Mouse (Mus musculus): ENCODE measurements around the gene Eif4a3. TPM values are rescaled to one million over a fixed set of nuclear protein-coding genes. Genes with fewer than 3 reads are reported as not detected.
"Not testable (repeated sequence)": the region's sequence is repeated elsewhere in the genome, so short reads cannot be mapped to it uniquely, and the experiment has no call there.

The Eif4a3 gene
- polyA plus RNA-seq, 1 experiment from 2014 or later, result 266 TPM

- Histone ChIP-seq H3K4me2 (peak overlapping the region; percentile 42), H3K4me1 (no peaks in the 10 kb centered on the region), H3K4me3 (peak overlapping the region; percentile 26), H3K27ac (peak overlapping the region; percentile 71), H3K36me3 (replicated peaks) (no peaks in the 10 kb centered on the region), H3K9me3 (no peaks in the 10 kb centered on the region), H3K9ac (no peak overlapping the region), H3K27me3 (replicated peaks) (no peaks in the 10 kb centered on the region)
- peak; percentile 62 for ATAC-seq (replicated peaks)
- 66% methylated on average over 23 of the region's 23 CpGs for WGBS
Observed at GRCm38 (mm10) chr11:119258572-119259322, 41.1 kb downstream of the Eif4a3 start.

DNA sequence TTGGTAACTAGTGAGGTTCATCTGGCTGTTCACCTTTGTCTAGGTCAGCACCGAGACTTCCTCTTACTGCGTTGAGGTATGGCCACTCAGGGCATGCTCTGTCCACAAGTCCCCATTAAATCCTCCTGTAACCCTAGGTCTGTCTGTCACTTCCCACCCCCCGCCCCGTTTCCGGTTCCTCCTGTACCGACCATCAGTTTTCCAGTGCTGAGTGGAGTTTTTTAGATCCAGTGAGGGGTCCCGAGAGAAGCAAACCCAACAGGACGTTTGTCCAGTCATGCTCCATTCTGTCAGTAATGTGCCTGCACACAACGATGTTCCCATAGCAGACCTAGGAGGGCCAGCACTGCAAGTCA, 41.7 kb downstream of the Eif4a3 start:
- H3K4me2 ChIP-seq, result peak overlapping the region; percentile 42
- H3K4me1 ChIP-seq, result peaks cover 4% of the 10 kb centered on the region
- H3K27me3 ChIP-seq (replicated peaks), result no peaks in the 10 kb centered on the region
- no peak overlapping the region for H3K9ac ChIP-seq
- 64% methylated on average over 9 of the region's 9 CpGs for WGBS
- H3K36me3 ChIP-seq (replicated peaks), result no peaks in the 10 kb centered on the region
- H3K9me3 ChIP-seq, result no peaks in the 10 kb centered on the region
- ATAC-seq (replicated peaks), result no peak; the same call in 1 of the 2 replicates
- peak overlapping the region; percentile 26 for H3K4me3 ChIP-seq
- peak overlapping the region; percentile 71 for H3K27ac ChIP-seq

DNA sequence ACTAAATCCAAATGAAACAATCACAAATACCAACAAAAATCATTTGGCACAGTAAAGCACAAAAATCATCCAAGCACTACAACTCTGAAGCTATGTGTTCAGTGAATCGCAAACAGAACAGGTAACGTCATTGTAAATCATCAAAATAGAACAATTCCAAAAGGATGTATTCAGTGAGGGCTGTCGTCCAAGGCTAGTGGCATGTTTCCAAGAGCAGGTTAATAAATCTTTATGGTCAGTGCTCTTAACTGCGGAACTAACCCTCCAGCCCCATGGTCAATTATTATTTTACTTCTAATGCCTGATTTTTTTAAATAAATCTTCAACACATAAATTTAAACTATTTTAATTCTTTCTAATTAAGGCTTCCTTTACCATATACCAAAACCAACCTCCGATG, 43.3 kb downstream of the Eif4a3 start:
- not testable (repeated sequence) for H3K4me2 ChIP-seq; H3K4me3 ChIP-seq; H3K27ac ChIP-seq; H3K27me3 ChIP-seq (replicated peaks); H3K9ac ChIP-seq; ATAC-seq (replicated peaks); H3K9me3 ChIP-seq; H3K36me3 ChIP-seq (replicated peaks)
- WGBS, result 88% methylated on average over 5 of the region's 5 CpGs
- H3K4me1 ChIP-seq, result peaks cover 20% of the 10 kb centered on the region

GRCm38 (mm10) chr11:119252854-119253541, 46.9 kb downstream of the Eif4a3 start:
- Histone ChIP-seq H3K4me3 (peak overlapping the region; percentile 28), H3K36me3 (replicated peaks) (no peaks in the 10 kb centered on the region), H3K9me3 (no peaks in the 10 kb centered on the region), H3K4me2 (peak overlapping the region; percentile 48), H3K27ac (peak overlapping the region; percentile 56), H3K4me1 (peaks cover 20% of the 10 kb centered on the region), H3K27me3 (replicated peaks) (no peaks in the 10 kb centered on the region), H3K9ac (0 out of 2 replicates have a peak overlapping the region, but pooled peaks have one; percentile 21)
- peak; percentile 82 for ATAC-seq (replicated peaks)
- WGBS, result 8% methylated on average over 22 of the region's 22 CpGs

- peaks cover 20% of the 10 kb centered on the region for H3K4me1 ChIP-seq
- no peaks in the 10 kb centered on the region for H3K27me3 ChIP-seq (replicated peaks)
- 74% methylated on average over 17 of the region's 17 CpGs for WGBS
- no peaks in the 10 kb centered on the region for H3K9me3 ChIP-seq
- no peak overlapping the region for H3K4me3 ChIP-seq
- no peak overlapping the region for H3K9ac ChIP-seq
- no peak overlapping the region for H3K4me2 ChIP-seq
- no peak overlapping the region for H3K27ac ChIP-seq
- no peaks in the 10 kb centered on the region for H3K36me3 ChIP-seq (replicated peaks)
- no peak for ATAC-seq (replicated peaks)
Observed at GRCm38 (mm10) chr11:119250998-119251397, 48.9 kb downstream of the Eif4a3 start.

- H3K9me3 ChIP-seq, result no peaks in the 10 kb centered on the region
- no peak for ATAC-seq (replicated peaks)
- no peak overlapping the region for H3K27ac ChIP-seq
- no peaks in the 10 kb centered on the region for H3K36me3 ChIP-seq (replicated peaks)
- no peak overlapping the region for H3K9ac ChIP-seq
- WGBS, result 32% methylated on average over 6 of the region's 6 CpGs
- H3K4me1 ChIP-seq, result peaks cover 20% of the 10 kb centered on the region
- no peaks in the 10 kb centered on the region for H3K27me3 ChIP-seq (replicated peaks)
- H3K4me2 ChIP-seq, result no peak overlapping the region
- no peak overlapping the region for H3K4me3 ChIP-seq
Observed at GRCm38 (mm10) chr11:119249011-119249410, 50.9 kb downstream of the Eif4a3 start.

DNA sequence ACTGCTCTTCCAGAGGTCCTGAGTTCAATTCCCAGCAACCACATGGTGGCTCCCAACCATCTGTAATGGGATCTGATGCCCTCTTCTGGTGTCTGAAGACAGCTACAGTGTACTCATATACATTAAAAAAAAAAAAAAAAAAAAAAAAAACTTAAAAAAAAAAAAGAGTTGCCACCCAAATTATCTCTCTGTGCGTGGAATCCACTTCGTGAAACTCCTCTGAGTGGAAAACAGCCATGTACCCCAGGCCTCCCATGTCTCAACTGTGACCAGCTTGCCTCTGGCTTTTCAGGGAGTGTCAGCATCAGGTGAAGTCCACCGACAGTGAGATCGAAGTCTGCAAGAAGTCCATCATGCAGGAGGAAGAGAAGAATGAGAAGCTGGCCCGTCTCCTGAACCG, 54.3 kb downstream of the Eif4a3 start:
- not testable (repeated sequence) for H3K36me3 ChIP-seq (replicated peaks); H3K9me3 ChIP-seq; H3K9ac ChIP-seq; H3K4me1 ChIP-seq; H3K4me3 ChIP-seq; H3K27ac ChIP-seq; ATAC-seq (replicated peaks); H3K4me2 ChIP-seq; H3K27me3 ChIP-seq (replicated peaks)
- WGBS, result 93% methylated on average over 6 of the region's 6 CpGs

GRCm38 (mm10) chr11:119239480-119239879, 60.4 kb downstream of the Eif4a3 start:
- no peak for ATAC-seq (replicated peaks)
- Histone ChIP-seq H3K27ac (no peak overlapping the region), H3K4me2 (no peak overlapping the region), H3K4me1 (peaks cover 6% of the 10 kb centered on the region; the same call in 1 of the 2 replicates), H3K27me3 (replicated peaks) (no peaks in the 10 kb centered on the region), H3K36me3 (replicated peaks) (0 out of 2 replicates have a peak, but pooled peaks cover 3% of the 10 kb centered on the region), H3K9ac (no peak overlapping the region), H3K4me3 (no peak overlapping the region), H3K9me3 (no peaks in the 10 kb centered on the region)
- 87% methylated on average over 12 of the region's 12 CpGs for WGBS

Other genes starting within 250 kb of the Eif4a3 start
- 23.7 and 24.7 TPM in 2 replicates for gene Cbx4, start 213.9 kb downstream of the Eif4a3 start, polyA plus RNA-seq (2015; fragmentation: Nextera tagmentation; extraction: Ambion mirVana)
- gene Tbc1d16, start 71.6 kb downstream of the Eif4a3 start, polyA plus RNA-seq (2015; fragmentation: Nextera tagmentation; extraction: Ambion mirVana), result 66.8 and 67.2 TPM in 2 replicates
- 19.3 and 21.5 TPM in 2 replicates for gene Ccdc40, start 71.5 kb downstream of the Eif4a3 start, polyA plus RNA-seq (2015; fragmentation: Nextera tagmentation; extraction: Ambion mirVana)
- gene Gaa, start 32.2 kb downstream of the Eif4a3 start, polyA plus RNA-seq (2015; fragmentation: Nextera tagmentation; extraction: Ambion mirVana), result 93.9 and 95.3 TPM in 2 replicates
- gene Card14, start 7.7 kb upstream of the Eif4a3 start, polyA plus RNA-seq (2015; fragmentation: Nextera tagmentation; extraction: Ambion mirVana), result 0.34 and 0.37 TPM in 2 replicates
- 5.2 and 6.6 TPM in 2 replicates for gene Sgsh, start 55.4 kb upstream of the Eif4a3 start, polyA plus RNA-seq (2015; fragmentation: Nextera tagmentation; extraction: Ambion mirVana)
- 6.9 and 7.4 TPM in 2 replicates for gene Slc26a11, start 55.5 kb upstream of the Eif4a3 start, polyA plus RNA-seq (2015; fragmentation: Nextera tagmentation; extraction: Ambion mirVana)
- gene Rnf213, start 93.0 kb upstream of the Eif4a3 start, polyA plus RNA-seq (2015; fragmentation: Nextera tagmentation; extraction: Ambion mirVana), result 1.4 and 1.6 TPM in 2 replicates
- 20.7 and 22.2 TPM in 2 replicates for gene Endov, start 191.3 kb upstream of the Eif4a3 start, polyA plus RNA-seq (2015; fragmentation: Nextera tagmentation; extraction: Ambion mirVana)
- 13.6 and 13.7 TPM in 2 replicates for gene Nptx1, start 247.7 kb upstream of the Eif4a3 start, polyA plus RNA-seq (2015; fragmentation: Nextera tagmentation; extraction: Ambion mirVana)

Data from midbrain, embryonic 15.5 days (tissue).